Mouse (Mus musculus) right cerebral cortex, postnatal 10 days (tissue): ENCODE results near the gene Sbk2.
A peak's percentile ranks its signal among the peaks of the same experiment; 100 is the strongest.
"Not testable (repeated sequence)": the region's sequence is repeated elsewhere in the genome, so short reads cannot be mapped to it uniquely, and the experiment has no call there.

Experiments
- DNase-seq, 2 experiments: peaks; one replicate each; pipeline ENCODE4 v3.0.0; 2021; ENCODE audit warnings: low spot score in 2 of 2

Sbk2 gene

GRCm38 (mm10) chr7:4964272-4964671 lies at the start of gene Sbk2:
Gene Sbk2 (minus strand): TSS chr7:4964406.
- DNase-seq, result peak; percentile 77 to 84

GRCm38 (mm10) chr7:5012681-5013513 lies 48.7 kb upstream of the Sbk2 start:
- peak in 1 of 2 experiments; percentile 42 for DNase-seq

DNA sequence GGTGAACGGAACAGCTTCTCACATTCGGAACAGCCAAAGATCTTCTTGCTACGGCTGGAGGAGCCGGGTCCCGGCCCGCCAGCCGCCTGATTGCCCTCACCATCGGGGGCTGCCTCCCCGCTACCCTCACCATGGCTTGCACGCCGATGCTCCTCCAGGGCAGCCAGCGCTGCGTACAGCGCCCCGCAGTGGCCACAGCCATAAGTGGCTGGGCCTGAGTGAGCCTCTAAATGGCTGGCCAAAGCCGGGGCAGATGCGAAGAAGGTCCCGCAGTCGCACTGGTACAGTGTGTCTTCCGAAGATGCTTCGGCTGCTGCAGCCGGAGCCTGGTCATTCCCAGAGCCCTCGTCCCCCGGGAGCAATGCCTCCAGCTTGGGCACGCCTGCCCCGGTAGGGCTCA lies 44.0 kb upstream of the Sbk2 start:
- no peak for DNase-seq

DNA sequence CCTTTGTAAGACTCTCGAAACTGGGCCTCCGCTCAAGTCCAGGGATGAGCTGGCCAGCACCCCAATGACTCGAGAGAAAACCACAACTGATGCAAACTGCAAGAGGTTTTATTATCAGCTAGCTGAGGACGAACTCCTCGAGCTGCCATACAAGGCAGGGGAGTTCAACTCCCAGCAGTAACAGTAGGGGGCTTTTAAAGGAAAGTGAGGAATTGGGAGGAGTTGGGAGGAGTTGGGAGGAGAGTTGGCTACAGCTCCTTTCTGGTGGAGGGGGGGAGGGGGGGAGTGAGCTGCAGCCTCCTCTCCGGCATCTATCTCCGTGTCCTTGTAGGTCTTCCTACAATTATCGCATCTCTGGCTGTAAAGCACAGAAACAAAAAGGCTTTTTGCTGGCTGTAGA lies 38.7 kb upstream of the Sbk2 start:
- DNase-seq, result not testable (repeated sequence)

GRCm38 (mm10) chr7:4999876-5000275 lies 35.7 kb upstream of the Sbk2 start:
- DNase-seq, result no peak

- no peak for DNase-seq
These were observed 32.7 kb upstream of the Sbk2 start for GRCm38 (mm10) chr7:4996934-4997333.

DNA sequence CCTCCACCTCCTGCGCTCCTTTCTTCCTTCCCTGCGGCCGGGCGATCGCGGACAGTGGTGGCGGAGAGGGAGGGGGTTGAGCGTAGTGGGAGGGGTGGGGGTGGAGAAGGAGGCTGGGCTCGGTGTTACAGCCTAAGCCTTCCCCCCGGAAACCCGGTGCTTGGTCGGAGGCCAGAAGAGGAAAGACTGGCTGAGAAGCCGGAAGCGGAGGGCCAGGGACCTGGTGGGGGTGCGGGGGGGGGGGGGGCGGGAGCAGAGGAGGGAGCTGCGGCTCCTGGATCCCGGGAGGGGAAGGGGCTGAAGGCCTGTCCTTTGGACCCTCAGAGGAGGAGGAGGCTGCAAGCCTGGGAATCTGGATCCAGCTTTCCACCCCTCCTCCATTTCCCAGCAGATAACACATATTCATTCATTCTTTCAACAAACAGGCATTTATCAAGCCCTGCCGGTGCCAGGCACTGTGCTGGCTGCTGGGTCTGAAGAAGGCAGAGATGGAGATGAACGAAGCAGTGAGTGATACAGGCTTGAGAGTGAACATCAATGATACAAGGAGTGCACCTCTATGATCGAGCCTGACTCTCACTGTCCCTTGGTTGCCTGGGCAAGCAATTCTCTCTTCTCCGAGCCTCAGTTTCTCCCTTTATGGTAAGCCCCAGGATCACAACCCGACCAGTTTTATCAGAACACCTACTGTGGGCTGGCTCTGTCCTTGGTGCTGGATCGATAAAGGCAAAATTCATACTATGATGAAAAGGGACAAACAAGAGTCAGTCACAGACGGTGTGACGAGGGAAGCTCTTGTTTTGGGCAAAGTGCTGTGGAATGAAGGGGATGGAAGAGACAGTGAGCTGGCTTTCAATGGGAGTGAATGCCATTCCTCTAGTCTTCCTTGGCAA lies 32.0 kb upstream of the Sbk2 start, which contains the start of gene Zfp579:
Gene Zfp579, minus strand, starts transcription at position 156 of the 893 bp plus-strand sequence.
- DNase-seq, result peak; percentile 95 to 97

DNA sequence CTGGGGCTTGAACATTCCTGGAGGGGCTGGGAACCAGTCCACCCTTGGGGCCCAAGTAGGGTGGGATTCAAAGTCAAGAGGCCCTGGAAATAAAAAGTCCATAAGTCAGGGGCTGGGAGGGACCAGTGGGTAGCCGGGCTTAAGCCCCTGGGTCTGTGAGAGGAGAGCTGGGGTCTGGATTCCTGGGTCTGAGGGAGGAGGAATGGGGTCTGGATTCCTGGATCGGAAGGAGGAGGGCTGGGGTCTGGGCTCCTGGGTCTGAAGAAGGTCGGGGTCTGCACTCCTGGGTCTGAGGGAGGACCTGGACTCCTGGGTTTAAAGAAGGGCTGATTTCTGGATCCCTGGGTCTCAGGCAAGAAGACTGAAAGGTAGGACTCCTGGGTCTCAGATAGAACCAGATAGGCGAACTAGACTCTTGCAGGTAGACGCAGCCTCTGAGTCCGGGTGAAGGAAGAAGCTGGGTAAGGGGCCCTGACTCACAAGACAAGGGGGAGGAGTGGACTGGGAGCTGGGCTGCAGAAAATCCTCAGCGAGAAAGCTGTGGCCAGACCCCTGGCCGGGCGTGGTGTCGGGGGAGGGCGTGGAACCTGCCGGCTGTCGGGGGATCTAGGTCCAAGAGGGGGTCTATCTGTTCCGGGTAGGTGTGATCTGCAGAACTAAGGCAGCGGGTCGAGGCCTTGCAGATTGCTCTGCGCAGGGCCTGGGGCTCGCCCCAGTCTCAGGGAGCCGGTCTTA lies 31.2 kb upstream of the Sbk2 start:
- no peak for DNase-seq

DNA sequence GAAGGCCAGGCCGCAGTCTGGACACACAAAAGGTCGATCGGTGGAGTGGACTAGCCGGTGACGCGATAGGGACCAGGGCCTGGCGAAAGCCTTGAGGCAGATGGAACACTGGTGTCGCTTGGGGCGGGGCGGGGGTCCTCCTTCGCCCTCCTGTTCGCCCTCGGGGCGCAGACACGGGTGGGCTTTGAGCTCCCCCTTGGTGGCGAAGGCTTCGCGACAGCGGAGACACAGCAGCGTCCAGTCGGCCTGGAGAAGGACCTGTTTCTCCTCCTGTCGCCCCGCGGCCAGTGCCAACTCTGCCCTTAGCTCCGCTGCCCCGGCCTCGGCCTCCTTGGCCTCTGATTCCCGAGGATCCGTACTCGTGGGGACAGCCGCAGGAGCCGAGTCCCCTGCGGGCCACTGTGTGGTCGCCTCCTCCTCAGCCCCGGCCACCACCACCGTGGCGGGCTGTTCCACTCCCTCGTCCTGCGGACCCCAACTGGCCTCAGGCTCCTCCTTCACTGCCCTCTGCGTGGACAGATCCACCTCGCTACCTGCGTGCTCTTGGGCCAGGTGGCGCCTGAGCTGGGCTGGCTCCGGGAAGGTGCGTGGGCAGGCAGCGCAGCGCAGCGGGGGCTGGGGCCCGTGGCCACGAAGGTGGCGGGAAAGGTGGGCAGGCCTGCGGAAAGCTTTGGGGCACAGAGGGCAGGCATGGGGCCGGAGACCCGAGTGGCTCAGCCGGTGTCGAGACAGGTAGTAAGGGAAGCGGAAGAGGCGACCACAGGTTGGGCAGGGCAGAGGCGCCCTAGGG lies 30.0 kb upstream of the Sbk2 start:
- DNase-seq, result no peak

DNA sequence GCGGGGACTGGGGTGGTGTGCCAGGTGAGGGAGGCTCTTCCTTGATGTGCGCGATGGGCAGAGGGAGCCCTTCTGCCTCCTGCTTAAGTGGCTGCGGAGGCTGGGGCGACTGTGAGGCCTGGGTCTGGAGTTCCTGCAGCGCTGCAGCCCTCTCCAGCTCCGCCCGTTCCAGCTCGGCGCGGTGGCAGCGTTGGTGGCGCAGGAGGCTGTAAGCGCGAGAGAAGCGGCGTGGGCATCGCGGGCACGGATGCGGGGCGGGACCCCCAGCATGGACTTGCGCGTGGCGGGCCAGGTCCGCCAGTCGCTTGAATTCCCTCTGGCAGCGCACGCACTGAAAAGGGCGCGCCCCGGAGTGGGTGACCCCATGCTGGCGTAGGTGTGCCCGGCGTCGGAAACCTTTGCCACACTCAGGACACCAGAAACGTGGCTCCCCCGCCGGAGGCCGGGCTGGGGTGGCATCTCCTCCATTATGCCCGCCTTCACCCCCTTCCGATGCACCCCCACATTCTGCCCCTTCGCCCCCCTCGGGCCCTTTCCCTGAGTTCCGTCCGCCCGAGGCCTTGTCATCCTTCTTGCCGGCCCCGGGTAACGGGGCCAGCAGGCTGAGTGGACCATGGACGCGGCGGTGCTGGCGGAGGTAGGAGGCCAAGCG lies 29.3 kb upstream of the Sbk2 start:
- no peak for DNase-seq

- DNase-seq, result no peak
These were observed 24.0 kb upstream of the Sbk2 start for GRCm38 (mm10) chr7:4988250-4988649.

DNA sequence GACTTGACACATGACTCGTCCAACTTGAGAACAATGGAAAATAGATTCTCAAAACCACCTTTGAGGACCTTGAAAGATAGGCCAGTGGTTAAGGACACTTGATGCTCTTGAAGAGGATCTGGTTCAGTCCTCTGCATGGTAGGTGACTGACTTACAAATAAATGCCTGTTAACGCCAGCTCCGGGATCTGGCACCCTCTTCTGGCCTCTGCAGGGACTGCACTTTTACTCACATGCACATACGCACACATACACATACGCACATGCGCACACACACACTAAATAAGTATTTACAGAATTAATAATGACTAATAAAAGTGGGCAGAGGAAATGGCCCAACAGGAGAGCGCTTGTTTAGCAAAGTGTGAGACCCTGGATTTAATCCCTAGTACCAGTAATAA lies 12.6 kb upstream of the Sbk2 start:
- DNase-seq, result no peak

DNA sequence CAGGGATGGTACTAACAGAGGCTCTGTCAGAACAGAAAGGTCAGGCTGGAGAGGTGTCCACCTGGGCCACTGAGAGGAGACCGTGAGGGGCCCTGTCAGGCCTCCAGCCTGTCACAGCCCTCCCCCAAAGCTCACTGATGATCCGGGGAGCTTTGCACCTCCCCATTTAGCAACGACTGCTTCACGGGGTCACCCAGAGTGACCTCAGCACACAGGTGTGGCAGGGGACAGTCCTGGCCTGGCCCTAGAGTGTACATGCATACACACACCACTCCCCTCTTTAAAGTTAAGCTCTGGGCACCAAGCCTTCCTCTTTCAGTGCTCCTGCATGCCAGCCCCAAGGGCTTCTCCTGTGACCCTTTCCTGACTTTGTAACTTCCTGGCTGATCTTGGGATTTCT lies 11.2 kb upstream of the Sbk2 start:
- DNase-seq, result no peak

DNA sequence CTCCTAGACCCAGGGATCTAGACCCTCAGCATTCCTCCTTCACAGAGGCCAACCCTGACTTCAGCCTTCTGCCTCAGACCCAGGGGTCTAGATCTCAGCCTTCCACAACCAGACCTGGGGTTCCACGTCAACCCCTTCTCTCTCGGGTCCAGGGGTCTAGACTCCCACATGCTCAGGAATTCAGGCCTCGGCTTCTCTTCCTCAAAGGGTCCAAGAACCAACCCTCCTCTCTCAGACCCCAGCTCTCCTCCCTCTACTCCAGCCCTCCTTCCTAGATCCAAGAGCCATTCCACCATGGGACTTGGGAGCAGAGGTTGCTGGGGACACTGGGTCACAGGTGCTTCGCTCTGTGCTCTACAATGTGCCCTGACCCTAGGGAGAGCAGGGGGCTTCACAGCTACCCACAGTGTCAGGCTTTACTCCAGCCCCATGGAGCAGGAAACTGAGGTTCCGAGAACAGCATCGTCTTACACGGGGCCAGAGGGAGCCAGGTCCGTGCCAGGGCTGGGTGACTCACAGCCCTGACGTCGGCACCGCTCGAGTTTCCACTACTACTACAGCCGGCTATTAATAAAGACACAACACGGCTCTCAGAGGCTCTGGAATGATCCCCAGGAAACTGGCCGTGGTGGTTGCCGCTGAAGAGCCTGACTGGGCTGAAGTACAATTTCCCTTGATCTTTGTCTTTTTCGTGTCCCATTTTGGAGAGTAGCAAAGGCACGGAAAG lies 8.3 kb upstream of the Sbk2 start:
- no peak for DNase-seq

DNA sequence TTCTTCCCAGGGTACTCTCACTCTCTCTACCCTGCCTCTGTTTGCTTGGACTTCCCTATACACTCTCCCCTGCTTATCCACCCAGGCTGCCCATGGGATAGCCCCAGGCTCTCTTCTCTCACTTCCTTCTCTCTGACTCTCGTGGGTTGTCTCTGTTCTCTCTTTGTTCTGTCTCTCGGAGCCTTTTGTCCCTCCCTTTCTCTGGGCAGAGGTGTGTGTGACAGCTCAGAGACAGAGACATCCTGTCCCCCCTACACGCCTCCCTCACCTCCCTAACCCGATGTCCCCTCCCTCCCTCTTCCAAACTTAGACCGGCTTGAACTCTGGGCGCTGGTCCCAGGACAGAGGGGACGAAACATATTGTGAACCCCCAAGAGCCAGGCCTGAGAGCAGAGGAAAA lies 7.5 kb upstream of the Sbk2 start:
- no peak for DNase-seq

DNA sequence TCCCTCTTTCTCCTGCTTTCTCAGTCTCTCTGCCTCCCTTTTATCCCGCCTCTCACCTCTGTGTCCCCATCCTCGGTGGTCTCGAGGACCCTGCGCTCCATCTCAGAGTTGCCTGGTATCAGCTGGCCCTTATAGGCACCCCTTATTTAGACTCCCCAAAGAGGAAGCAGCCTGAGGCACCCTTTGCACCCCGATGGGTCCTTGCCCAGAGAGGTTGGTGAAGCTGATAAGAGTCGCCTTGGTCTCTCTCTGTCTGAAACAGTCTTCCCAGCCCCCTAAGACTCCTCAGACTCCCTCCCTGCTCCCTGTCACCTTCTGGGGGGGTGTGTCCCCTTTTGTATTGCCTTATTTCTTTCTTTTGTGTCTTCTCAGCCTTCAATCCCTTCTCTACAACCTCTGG lies 6.9 kb upstream of the Sbk2 start, which contains the start of gene Sbk3:
Gene Sbk3, minus strand, starts transcription at position 101 of the 400 bp plus-strand sequence.
- DNase-seq, result no peak

GRCm38 (mm10) chr7:4964988-4965387 lies 782 bp upstream of the Sbk2 start:
- DNase-seq, result no peak

DNA sequence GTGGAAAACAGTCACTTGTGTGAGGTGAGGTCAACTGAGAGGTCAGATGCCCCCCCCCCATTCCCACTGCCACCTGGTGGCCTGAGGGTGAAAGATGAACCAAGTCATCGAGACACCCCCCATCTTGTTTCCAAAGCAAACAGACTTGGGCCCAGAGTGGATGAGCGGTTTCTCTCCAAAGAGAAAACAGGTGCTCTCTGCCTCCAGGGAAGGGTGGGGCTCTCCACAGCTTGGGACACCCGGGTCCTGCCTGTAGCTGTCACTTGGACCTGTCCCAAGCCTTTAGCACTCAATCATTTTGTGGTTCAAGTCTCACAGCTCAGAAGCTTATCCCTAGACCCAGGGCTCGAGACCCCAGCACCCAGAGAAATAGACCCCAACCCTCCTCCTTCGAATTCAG lies 679 bp downstream of the Sbk2 start:
- DNase-seq, result no peak

DNA sequence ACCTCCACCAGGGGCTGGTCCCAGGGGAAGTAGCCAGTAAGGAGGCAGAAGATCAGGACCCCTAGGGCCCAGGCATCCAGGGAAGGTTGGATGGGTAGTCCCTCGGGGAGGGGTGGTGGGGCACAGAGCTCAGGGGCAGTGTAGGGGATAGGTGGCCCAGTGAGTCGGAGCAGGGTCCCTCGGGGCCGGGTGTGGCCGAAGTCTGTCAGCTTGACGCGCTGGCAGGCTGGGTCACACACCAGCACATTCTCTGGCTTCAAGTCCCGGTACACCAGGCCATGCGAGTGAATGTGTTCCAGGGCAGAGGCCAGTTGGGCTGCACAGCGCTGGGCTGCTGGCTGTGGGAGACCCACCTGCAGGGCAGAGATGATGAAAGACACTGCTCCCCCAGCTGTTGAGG lies 6.8 kb downstream of the Sbk2 start:
- no peak for DNase-seq
